Mouse (Mus musculus): Measurements from ENCODE around the gene Mrpl42.

Gene Mrpl42

DNA sequence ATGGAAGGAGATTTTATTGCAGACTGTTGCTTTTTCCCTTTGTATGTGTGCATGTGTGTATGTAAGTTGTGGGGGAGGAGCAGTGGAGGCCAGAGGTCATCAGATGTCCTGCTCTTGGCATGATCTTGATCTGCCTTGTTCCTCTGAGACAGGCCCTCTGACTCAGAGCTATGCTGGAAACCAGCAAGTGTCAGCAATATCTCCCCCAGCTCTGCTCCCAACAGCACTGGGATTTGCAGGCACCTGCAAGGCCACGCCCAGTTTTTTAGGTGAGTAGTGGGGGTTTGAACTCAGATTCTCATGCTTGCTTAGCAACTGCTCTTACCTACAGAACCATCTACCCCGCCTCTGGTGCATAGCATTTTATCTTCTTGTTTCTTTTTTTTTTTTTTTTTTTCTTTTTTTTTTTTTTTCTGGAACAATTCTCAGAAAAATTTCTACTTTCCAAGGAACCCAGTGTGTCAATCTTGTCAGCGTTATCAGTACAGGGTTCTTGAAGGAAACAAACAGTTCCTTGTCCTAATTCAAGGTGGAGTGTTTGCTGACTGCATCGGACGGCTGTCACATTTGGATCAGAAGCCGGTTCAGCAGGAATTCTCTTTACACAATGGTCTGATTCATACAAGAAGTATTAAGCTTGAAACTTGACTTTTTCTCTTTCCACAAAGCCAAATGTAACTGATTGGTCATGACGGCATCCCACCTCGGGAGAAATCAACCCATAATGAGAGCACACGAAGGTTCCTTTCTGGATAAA lies 43.5 kb downstream of the Mrpl42 start:
- no peak for DNase-seq (ENCODE audit: low read depth, low spot score)

DNA sequence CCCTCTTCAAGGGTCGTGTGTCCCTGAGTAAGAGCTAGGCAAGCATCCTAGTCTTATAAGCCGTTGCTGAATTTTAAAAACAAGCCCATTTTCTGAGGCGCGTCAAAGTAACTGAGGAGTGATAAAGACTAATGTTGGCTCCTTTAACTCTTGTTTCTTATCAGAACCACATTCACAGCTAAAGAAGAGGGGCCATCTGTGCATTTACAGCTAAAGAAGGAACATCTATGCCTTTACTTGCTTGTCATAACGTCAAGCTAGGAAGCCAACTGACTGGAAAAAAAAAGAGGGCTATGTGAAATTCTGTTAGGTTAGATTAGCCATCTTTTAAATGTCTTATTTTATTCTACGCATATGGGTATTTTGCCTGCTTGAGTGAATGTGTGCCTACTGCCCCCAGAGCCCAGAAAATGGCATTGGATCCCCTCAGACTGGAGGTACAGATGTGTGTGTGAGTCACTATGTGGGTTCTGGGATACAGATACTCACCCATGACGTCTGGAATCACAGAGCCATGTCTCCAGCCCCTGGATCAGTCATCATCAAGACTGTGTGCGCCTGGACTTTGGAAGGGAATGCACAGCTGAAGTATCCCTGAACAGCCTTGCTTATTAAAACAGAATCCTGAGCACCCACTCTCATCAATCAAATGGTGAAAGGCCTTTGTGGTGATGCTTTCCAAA lies 44.2 kb downstream of the Mrpl42 start:
- no peak for DNase-seq (ENCODE audit: low read depth, low spot score)

DNA sequence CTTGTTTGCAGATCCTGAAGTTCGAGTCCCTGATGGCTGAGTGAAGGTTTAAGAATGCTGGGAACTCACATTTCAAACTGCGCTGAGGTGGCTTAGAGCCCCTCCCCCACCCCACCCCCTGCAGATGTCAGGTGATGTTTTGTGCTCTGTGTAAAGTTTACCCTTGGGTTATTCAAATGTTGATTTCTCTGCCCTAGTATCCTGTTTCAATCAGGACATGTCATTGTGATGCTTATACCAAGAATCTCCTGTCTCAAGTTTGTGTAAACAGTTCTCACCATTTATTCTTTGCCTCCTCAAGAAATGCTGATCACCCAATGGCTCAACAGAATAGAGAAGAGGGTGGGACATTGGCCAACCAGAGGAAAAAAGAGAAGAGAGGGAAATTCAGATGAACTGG lies 45.6 kb downstream of the Mrpl42 start:
- DNase-seq (ENCODE audit: low read depth, low spot score) = no peak

DNA sequence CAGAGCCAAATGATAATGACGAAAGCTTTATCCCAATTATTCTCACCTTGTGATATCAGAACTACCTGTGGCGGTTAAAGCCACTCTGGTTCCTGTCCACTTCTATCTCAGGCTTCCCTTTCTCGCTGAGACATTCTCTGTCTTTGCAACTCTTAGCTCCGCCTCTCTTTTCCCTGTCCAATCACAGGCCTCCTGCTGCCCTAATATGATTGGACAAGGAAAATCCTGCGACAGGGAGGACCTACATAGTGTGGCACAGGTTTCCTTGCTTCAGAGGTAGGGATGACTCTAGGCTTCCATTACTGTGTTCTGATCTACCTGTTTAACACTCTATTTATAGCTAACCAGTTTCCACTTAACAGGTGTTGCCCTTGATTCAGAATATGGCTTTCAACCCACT lies 48.5 kb downstream of the Mrpl42 start:
- no peak for DNase-seq (ENCODE audit: low read depth, low spot score)

DNA sequence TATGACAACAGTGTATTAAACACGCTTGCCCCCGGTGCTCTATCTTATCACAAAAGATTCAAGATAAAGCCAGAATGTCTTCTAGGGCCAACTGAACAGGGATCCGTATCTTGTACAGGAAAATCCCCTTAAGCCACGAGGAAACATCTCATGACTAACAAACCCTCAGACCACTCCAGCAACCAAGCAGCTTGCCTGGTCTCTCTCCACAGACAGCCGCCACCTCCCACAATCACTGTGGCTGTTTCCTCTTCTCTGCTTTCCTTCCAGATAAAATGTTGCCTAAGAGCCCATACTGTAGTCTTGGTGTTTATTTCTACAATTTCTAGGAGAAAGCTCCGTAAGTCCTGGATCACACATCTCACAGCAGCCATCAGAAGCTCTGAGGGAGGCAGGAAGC lies 52.7 kb downstream of the Mrpl42 start:
- no peak for DNase-seq (ENCODE audit: low read depth, low spot score)

DNA sequence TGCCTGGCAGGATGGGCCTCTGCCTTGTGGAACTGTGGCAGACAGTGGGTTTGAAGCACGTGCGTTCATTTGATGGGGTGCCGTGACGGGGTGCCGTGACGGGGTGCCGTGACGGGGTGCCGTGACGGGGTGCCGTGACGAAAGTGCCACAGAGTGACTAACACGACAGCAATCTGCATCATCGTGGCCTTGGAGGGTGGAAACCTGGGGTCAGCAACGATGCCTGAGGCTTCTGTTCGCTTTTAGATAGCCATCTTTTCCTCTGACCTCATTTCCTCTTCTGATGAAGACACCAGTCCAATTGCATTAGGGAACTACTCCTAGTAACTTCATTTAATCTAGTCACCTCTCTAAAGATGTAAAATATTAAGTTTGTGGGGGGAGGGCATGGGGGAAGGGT lies 53.8 kb downstream of the Mrpl42 start:
- no peak for DNase-seq (ENCODE audit: low read depth, low spot score)

DNA sequence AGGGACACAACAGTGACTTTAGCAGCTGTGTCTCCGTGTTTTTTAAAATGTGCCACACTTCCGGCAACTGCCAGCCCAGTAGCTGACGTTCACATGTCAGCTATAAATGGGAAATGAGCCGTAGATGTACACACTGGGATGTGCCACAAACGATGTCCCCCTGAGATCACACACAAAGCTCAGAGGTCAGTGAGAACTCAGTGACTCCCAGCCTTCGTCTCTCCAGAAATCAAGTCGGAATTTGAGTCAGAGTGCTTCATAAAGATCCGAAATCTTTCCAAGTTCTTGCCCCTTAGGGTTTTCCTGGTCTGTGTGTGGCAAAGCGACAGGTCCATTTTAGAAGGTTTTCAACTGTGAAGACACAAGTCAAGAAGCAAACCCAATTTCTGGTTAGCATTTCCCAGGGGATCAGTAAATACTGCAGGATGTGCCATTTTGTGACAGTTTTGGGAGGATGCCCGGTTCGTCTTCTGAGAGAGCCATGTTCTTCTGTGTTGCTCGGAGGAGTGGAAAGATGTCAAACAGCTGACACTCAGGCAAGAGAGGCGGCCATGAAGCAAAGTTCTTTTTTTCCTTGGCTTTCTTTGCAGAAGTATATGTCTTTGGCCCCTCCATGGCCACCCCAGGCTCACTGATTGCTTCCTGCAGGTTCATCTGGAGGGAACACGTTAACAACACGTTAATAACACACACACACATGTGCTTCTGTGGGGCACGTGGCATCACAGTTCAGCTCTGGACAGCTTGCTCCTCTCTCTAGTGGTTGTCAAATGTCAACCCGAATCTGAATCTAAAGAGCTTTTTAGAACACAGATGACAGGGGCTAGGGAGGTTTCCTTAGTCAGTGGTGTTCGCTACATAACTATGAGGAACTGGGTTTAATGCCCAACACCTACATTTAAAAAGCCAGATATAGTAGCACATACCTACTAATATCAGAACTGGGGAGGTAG lies 56.4 kb downstream of the Mrpl42 start:
- peak; percentile 34 for DNase-seq (ENCODE audit: low read depth, low spot score)

DNA sequence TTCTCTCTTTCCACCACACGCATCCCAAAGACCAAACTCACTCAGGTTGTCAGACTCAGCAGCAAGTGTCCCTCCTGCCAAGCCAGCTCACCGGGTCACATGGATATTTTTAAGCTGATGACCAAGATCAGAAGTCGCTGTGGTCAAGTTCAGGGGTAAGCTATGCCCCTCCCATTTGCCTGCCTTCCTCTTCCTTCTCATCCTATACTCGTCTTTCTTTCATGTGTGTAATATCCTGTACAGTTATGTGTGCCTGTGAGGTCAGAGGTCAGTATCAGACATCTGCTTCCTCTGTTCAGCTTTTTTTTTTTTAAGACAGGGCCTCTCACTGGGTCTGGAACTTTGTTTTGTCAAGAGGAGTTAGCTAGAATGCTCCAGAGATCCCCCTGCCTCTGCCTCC lies 59.4 kb downstream of the Mrpl42 start:
- DNase-seq (ENCODE audit: low read depth, low spot score) = no peak

DNA sequence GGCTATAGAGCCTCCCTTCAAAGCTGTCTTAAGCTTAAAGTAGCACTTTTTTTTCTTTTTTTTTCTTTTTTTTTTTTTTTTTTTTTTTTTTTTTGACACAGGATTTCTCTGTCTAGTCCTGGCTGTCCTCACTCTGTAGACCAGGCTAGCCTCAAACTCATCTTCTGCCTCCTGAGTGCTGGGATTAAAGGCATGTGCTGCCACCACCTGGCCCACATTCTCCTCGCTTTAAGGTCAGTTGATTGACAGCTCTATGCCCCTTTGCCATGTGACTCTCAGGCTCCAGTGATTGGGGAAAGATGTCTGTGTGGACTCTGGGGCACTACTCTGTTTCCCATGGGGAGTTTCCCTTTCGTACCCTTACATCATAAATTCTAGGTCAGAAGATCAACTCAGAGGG lies 61.2 kb downstream of the Mrpl42 start:
- DNase-seq (ENCODE audit: low read depth, low spot score) = no peak

DNA sequence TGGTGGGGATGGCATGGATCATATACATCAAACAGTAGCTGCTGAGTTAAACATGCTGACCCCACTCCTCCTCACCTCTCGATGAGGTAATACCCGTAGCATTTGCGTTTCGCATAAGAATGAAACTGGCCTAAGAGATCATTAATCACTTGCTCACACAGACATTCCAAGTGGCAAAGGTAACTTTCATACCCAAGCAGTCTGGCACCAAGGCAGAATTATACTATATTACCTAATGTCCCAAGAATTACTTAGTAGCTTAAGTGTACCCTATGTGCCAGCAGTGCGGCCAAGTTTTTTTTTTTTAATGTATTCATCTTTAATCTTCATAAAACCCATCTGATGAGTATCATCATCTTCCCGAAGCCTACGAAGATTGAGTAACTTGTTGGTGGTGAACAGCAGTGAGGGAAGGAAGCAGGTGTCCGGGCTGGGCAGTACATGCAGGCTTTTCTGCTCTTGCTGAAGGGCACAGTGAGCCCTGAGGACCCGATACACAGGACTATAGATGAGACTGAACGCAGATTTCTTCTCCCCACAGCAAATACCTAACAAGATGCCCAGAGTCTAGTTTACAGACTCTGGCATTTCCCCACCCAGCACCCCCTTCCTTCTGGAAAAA lies 61.9 kb downstream of the Mrpl42 start:
- DNase-seq (ENCODE audit: low read depth, low spot score) = no peak

DNA sequence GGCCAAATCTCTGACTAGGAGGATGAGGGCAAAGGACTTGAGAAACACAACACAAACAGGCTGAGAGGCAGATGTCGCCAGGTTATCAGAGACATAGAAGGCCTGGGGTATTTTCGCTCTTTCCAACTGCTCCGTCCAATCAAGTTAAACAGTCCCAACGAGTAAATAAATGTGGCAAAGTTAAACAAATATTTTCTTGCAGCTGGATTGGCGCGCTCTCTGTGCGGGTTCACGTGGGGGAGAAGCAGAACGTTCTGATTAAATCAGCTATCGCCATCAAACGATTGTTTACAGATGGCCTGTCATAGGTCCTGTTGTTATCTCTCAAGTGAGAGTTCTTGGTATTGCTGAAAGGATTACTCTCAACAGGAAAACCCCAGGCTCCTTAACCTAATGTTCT lies 62.8 kb downstream of the Mrpl42 start:
- no peak for DNase-seq (ENCODE audit: low read depth, low spot score)
